Mouse (Mus musculus) urinary bladder, adult 2 months (tissue): ENCODE data around the gene Gm10563. TPM values are rescaled to one million over a fixed set of nuclear protein-coding genes. Genes with fewer than 3 reads are reported as not detected.
"Not testable (repeated sequence)": the region's sequence is repeated elsewhere in the genome, so short reads cannot be mapped to it uniquely, and the experiment has no call there.

Source experiments
- DNase-seq: peaks from one replicate; pipeline ENCODE4 v3.0.0; 2022; ENCODE audit warnings: low spot score
- polyA plus RNA-seq: library from polyadenylated mRNA; depleted of rRNA; stranded (reverse); fragments of >200 nt; gene quantifications from 2 replicates; pipeline ENCODE4 v1.2.3, GENCODE M21; 2012; rRNA removed

Gm10563 gene
- not detected in 2 replicates for polyA plus RNA-seq

GRCm38 (mm10) chr4:155645308-155645707 lies at the start of gene Gm10563:
Gene Gm10563, minus strand, starts transcription at chr4:155645408.
- DNase-seq: not testable (repeated sequence)

GRCm38 (mm10) chr4:155694482-155695401 lies 49.5 kb upstream of the Gm10563 start:
- DNase-seq: peak; percentile 64

GRCm38 (mm10) chr4:155694111-155694481 lies 48.9 kb upstream of the Gm10563 start, which contains the start of gene Fndc10:
Gene Fndc10, plus strand, starts transcription at chr4:155694342.
- DNase-seq: peak; percentile 47

- DNase-seq: no peak
Measured at GRCm38 (mm10) chr4:155692421-155692820, 47.2 kb upstream of the Gm10563 start.

GRCm38 (mm10) chr4:155690571-155691375 lies 45.6 kb upstream of the Gm10563 start:
- no peak for DNase-seq

- not testable (repeated sequence) for DNase-seq
Measured at GRCm38 (mm10) chr4:155687764-155688163, 42.6 kb upstream of the Gm10563 start.

- DNase-seq: not testable (repeated sequence)
Measured at GRCm38 (mm10) chr4:155683670-155684277, 38.6 kb upstream of the Gm10563 start.

- DNase-seq: no peak
Measured at GRCm38 (mm10) chr4:155675991-155676390, 30.8 kb upstream of the Gm10563 start.

- DNase-seq: no peak
Measured at GRCm38 (mm10) chr4:155672082-155672481, 26.9 kb upstream of the Gm10563 start.

- DNase-seq: not testable (repeated sequence)
Measured at GRCm38 (mm10) chr4:155670236-155670635, 25.0 kb upstream of the Gm10563 start.

GRCm38 (mm10) chr4:155669598-155670075 lies 24.4 kb upstream of the Gm10563 start:
- no peak for DNase-seq

- peak; percentile 93 for DNase-seq
Measured at GRCm38 (mm10) chr4:155668689-155669597, 23.7 kb upstream of the Gm10563 start, which contains the start of gene Mib2. Gene Mib2, minus strand, starts transcription at chr4:155669198.

GRCm38 (mm10) chr4:155666903-155667302 lies 21.7 kb upstream of the Gm10563 start:
- no peak for DNase-seq

- no peak for DNase-seq
Measured at GRCm38 (mm10) chr4:155660641-155661040, 15.4 kb upstream of the Gm10563 start.

GRCm38 (mm10) chr4:155658961-155659360 lies 13.8 kb upstream of the Gm10563 start:
- no peak for DNase-seq

- no peak for DNase-seq
Measured at GRCm38 (mm10) chr4:155656214-155656751, 11.1 kb upstream of the Gm10563 start.

- DNase-seq: peak; percentile 57
Measured at GRCm38 (mm10) chr4:155654456-155655298, 9.5 kb upstream of the Gm10563 start.

- DNase-seq: no peak
Measured at GRCm38 (mm10) chr4:155654183-155654455, 8.9 kb upstream of the Gm10563 start.

- DNase-seq: no peak
Measured at GRCm38 (mm10) chr4:155653451-155654182, 8.4 kb upstream of the Gm10563 start.
